Mouse (Mus musculus): ENCODE results near the gene Uxs1.

GRCm38 (mm10) chr1:43766328-43766727 lies 61.3 kb downstream of the Uxs1 start:
- no peak for TF ChIP-seq CTCF (IDR thresholded peaks at IDR 0.05; ENCODE audit: borderline replicate concordance, insufficient read depth, low read depth, low read length)
- no peak for TF ChIP-seq POLR2A (IDR thresholded peaks at IDR 0.05; ENCODE audit: borderline replicate concordance, insufficient read depth, low read length)
